Mouse (Mus musculus) heart, embryonic 13.5 days (tissue): ENCODE results near the gene Bckdhb. TPM values are rescaled to one million over a fixed set of nuclear protein-coding genes. Genes with fewer than 3 reads are reported as not detected.
A peak's percentile ranks its signal among the peaks of the same experiment; 100 is the strongest.
"Not testable (repeated sequence)": the region's sequence is repeated elsewhere in the genome, so short reads cannot be mapped to it uniquely, and the experiment has no call there.

Experiments
- ATAC-seq: fragments of 200-750 bp; cut with Nextera tagmentation; 2 replicates; pipeline ENCODE4 v1.8.0; 2017; ENCODE audit warnings: moderate TSS enrichment; ENCODE audit not compliant: insufficient number of reproducible peaks, low FRiP score, low TSS enrichment; ENCODE audit errors: extremely low read depth
- H3K27ac ChIP-seq: fragments of 300-500 bp; sonication (generic); replicated peaks from 2 replicates; pipeline ENCODE4 v1.5.1; 2015; ENCODE audit warnings: moderate library complexity, mild to moderate bottlenecking, inconsistent platforms
- H3K27me3 ChIP-seq: fragments of 300-500 bp; sonication (generic); replicated peaks from 2 replicates; pipeline ENCODE4 v1.6.1; 2015; ENCODE audit warnings: mild to moderate bottlenecking, inconsistent platforms
- H3K36me3 ChIP-seq: fragments of 300-500 bp; sonication (generic); 2 replicates; pipeline ENCODE4 v1.6.1; 2015; ENCODE audit warnings: mild to moderate bottlenecking, inconsistent platforms
- H3K4me1 ChIP-seq: fragments of 300-500 bp; sonication (generic); 2 replicates; pipeline ENCODE4 v1.6.1; 2015; ENCODE audit warnings: inconsistent platforms
- H3K4me2 ChIP-seq: fragments of 300-500 bp; sonication (generic); 2 replicates; pipeline ENCODE4 v1.6.1; 2015; ENCODE audit warnings: inconsistent platforms, mild to moderate bottlenecking, moderate library complexity
- H3K4me3 ChIP-seq: fragments of 300-500 bp; sonication (generic); 2 replicates; pipeline ENCODE4 v1.5.1; 2015; ENCODE audit warnings: moderate library complexity, mild to moderate bottlenecking, inconsistent platforms
- H3K9ac ChIP-seq: fragments of 300-500 bp; sonication (generic); 2 replicates; pipeline ENCODE4 v1.6.1; 2015; ENCODE audit warnings: inconsistent platforms, mild to moderate bottlenecking, moderate library complexity
- H3K9me3 ChIP-seq: fragments of 300-500 bp; sonication (generic); 2 replicates; pipeline ENCODE4 v1.6.1; 2016; ENCODE audit warnings: inconsistent platforms
- WGBS: fragments of 180-500 bp; shearing (Covaris S2); methylation state at CpG from one replicate; pipeline ENCODE4 v1.1.7; 2015; ENCODE audit warnings: mixed read lengths; 5-methylcytosine and 5-hydroxymethylcytosine counted together
- polyA plus RNA-seq: library from polyadenylated mRNA; unstranded; fragments of >200 nt; fragmentation: Nextera tagmentation; extraction: Ambion mirVana; gene quantifications from 2 replicates; pipeline ENCODE4 v1.2.1, GENCODE M21; 2015

Gene Bckdhb
- polyA plus RNA-seq, 1 experiment from 2014 or later = 43.3 TPM

DNA sequence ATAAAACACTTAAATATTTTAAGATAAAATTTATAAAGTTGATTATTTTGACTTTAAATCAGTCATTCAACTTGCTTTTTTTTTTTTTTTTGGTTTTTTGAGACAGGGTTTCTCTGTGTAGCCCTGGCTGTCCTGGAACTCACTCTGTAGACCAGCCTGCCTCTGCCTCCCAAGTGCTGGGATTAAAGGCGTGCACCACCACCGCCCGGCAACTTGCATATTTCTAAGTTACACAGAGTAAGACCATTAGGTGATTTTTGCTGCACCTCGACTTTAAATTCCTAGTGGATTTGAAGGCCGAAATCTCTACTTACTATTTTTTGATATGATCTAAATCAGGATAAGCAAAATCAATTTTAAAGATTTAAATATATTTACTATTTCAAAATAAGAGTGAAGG lies 589 bp upstream of the Bckdhb start:
- no peak overlapping the region for H3K9ac ChIP-seq
- WGBS = 88% methylated on average over 5 of the region's 5 CpGs
- ATAC-seq = no peak

GRCm38 (mm10) chr9:83925688-83926041 lies 720 bp downstream of the Bckdhb start:
- Histone ChIP-seq H3K27me3 (no peaks in the 10 kb centered on the region), H3K36me3 (no peaks in the 10 kb centered on the region), H3K9ac (peak overlapping the region; percentile 88), H3K27ac (no peak overlapping the region), H3K9me3 (no peaks in the 10 kb centered on the region), H3K4me3 (peak overlapping the region; percentile 87), H3K4me1 (peaks cover 7% of the 10 kb centered on the region), H3K4me2 (peak overlapping the region; percentile 86)
- no peak for ATAC-seq
- WGBS = 66% methylated on average over 4 of the region's 4 CpGs

More for the DNA sequence above, 589 bp upstream of the Bckdhb start:
- H3K36me3 ChIP-seq = no peaks in the 10 kb centered on the region
- peak overlapping the region; percentile 87 for H3K4me3 ChIP-seq
- peaks cover 7% of the 10 kb centered on the region for H3K4me1 ChIP-seq
- H3K27me3 ChIP-seq = no peaks in the 10 kb centered on the region
- H3K9me3 ChIP-seq = no peaks in the 10 kb centered on the region
- peak overlapping the region; percentile 86 for H3K4me2 ChIP-seq
- no peak overlapping the region for H3K27ac ChIP-seq

- no peak overlapping the region for H3K4me3 ChIP-seq
- no peaks in the 10 kb centered on the region for H3K9me3 ChIP-seq
- peaks cover 7% of the 10 kb centered on the region for H3K4me1 ChIP-seq
- no peak for ATAC-seq
- no peak overlapping the region for H3K4me2 ChIP-seq
- no peaks in the 10 kb centered on the region for H3K27me3 ChIP-seq
- no peak overlapping the region for H3K27ac ChIP-seq
- H3K36me3 ChIP-seq = no peaks in the 10 kb centered on the region
- no peak overlapping the region for H3K9ac ChIP-seq
- WGBS = 82% methylated on average over 5 of the region's 5 CpGs
These were observed 1.4 kb downstream of the Bckdhb start for GRCm38 (mm10) chr9:83926302-83926701.

- H3K4me1 ChIP-seq, H3K27ac ChIP-seq, H3K9ac ChIP-seq, H3K9me3 ChIP-seq, ATAC-seq, H3K4me3 ChIP-seq, H3K36me3 ChIP-seq, H3K27me3 ChIP-seq, H3K4me2 ChIP-seq: not testable (repeated sequence)
These were observed 14.6 kb downstream of the Bckdhb start for GRCm38 (mm10) chr9:83939501-83939900.

DNA sequence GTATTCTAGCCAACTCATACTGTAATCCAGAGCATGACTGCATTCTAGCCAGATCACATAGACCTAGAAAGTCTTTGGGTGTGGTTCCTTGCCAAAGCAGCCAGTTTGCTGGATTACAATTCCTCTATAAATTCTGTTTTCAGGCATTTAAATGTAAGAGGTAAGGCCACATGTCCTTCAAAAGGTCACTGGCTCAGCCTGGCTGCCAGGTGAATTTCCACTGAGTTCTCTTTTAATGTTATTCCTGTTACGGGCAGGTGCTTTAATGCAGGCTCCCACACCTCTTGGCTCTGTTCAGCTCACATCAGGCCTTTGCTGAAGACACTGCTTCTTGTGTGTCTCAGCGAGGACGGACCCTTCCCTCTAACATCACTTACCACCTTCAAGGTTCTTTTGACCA lies 15.1 kb downstream of the Bckdhb start:
- H3K4me1 ChIP-seq = no peaks in the 10 kb centered on the region
- H3K4me2 ChIP-seq = no peak overlapping the region
- no peak overlapping the region for H3K4me3 ChIP-seq
- 90% methylated on average over 3 of the region's 3 CpGs for WGBS
- H3K9ac ChIP-seq = no peak overlapping the region
- ATAC-seq = no peak
- H3K27ac ChIP-seq = no peak overlapping the region
- H3K36me3 ChIP-seq = peaks cover 5% of the 10 kb centered on the region
- H3K27me3 ChIP-seq = no peaks in the 10 kb centered on the region
- no peaks in the 10 kb centered on the region; the same call in 1 of the 2 replicates for H3K9me3 ChIP-seq

DNA sequence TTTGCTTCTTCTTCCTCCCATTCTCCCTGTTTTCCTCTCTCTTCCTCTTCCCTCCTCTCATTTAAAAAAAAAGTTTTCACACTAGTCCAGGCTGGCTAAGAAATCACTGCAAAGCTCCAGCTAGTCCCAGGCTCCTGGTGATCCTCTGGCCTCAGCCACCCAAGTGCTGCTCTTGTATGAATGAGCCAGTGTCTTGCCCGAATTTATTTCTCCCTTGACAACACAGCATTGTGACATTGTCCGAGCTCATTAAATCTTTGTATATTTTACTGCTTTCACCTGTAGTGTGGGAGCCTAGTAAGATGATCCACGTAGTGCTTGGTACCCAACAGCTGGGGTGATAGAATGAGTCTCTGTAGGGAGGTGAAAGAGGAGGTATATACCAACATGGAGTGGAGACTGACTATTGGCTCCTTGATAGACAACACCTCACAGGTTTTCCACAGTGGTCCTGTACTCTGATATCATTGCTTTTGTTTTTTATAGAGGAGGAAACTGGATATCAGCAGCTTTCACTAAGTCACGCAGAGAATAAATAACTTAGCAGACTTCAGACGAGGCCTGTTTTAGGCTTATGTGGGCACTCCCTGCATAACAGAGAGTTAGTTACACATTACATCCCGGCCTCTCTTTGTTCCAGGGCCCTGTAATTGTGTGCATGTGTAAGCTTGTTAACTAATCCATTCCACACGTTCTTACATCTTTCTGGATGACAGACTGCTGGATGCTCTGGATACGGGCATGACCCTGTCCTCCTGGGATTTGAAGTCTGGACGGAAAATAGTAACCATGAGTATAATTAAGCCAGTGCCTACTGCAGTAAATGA lies 15.8 kb downstream of the Bckdhb start:
- no peak overlapping the region for H3K27ac ChIP-seq
- 81% methylated on average over 9 of the region's 9 CpGs for WGBS
- no peak for ATAC-seq

GRCm38 (mm10) chr9:83951336-83951735 lies 26.4 kb downstream of the Bckdhb start:
- no peak overlapping the region for H3K4me2 ChIP-seq
- no peak overlapping the region for H3K27ac ChIP-seq
- peaks cover 9% of the 10 kb centered on the region for H3K36me3 ChIP-seq
- H3K4me1 ChIP-seq = no peaks in the 10 kb centered on the region
- ATAC-seq = no peak
- 74% methylated on average over 4 of the region's 4 CpGs for WGBS
- no peak overlapping the region for H3K9ac ChIP-seq
- no peaks in the 10 kb centered on the region for H3K27me3 ChIP-seq
- no peaks in the 10 kb centered on the region for H3K9me3 ChIP-seq
- H3K4me3 ChIP-seq = no peak overlapping the region

More for the DNA sequence above, 15.8 kb downstream of the Bckdhb start:
- peaks cover 5% of the 10 kb centered on the region for H3K36me3 ChIP-seq
- no peaks in the 10 kb centered on the region for H3K4me1 ChIP-seq
- no peak overlapping the region for H3K4me3 ChIP-seq
- H3K4me2 ChIP-seq = no peak overlapping the region
- H3K27me3 ChIP-seq = no peaks in the 10 kb centered on the region
- H3K9ac ChIP-seq = no peak overlapping the region
- no peaks in the 10 kb centered on the region; the same call in 1 of the 2 replicates for H3K9me3 ChIP-seq

- no peak for ATAC-seq
- WGBS = 47% methylated on average over 15 of the region's 15 CpGs
These were observed 31.8 kb downstream of the Bckdhb start for GRCm38 (mm10) chr9:83956632-83957314.

DNA sequence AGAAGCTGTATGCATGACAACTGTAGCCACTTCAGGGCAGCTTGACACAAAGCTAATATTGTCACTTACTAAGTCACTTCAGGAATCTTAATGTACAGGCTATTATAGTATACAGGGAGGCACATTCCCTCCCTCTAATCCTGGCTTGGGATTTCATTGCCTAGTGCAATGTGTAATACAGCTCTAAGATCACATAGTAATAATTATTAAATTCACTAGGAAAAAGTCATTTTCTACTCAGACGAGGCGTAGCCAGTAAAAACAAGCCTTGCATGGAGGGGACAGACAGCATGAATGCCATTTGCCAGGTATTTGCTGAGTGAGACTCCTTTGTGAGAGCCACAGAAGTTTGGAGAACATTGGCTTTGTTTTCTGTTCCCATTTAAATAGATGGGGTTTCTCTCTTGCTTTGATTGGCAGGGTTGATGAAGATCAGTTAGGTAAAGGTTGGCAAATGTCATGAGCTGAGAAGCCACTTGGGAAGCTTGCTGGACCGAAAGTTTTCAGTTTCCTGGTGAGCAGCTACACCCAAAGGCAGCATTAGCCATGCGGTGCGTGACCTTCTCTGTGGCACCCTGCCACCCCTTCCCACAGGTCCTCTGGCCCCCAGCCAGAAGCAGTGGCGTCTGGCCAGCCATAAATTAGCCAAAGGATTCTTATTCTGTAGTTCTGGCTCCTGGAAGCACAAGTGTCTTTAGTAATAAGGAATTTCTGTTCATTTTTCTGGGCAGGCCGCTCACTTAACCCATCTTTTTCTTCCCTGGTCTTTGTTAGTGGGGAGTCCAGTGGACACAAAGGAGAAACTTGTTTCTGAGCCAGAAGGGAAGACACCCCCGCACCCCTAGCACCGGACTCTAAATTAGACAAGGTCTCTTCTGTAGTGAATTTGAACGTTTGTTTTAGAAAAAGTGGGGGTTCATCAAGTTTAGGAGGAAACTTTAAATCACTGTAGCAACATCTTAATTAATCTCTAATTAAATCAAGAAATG lies 37.4 kb downstream of the Bckdhb start:
- Histone ChIP-seq H3K4me3 (no peak overlapping the region), H3K4me1 (peaks cover 23% of the 10 kb centered on the region), H3K4me2 (no peak overlapping the region), H3K27ac (0 out of 2 replicates have a peak overlapping the region, but pooled peaks have one; percentile 24), H3K27me3 (no peaks in the 10 kb centered on the region), H3K9me3 (no peaks in the 10 kb centered on the region), H3K36me3 (peaks cover 4% of the 10 kb centered on the region; the same call in 1 of the 2 replicates), H3K9ac (no peak overlapping the region)
- WGBS = 55% methylated on average over 10 of the region's 10 CpGs
- ATAC-seq = no peak

More at GRCm38 (mm10) chr9:83956632-83957314, 31.8 kb downstream of the Bckdhb start:
- Histone ChIP-seq H3K36me3 (peaks cover 14% of the 10 kb centered on the region), H3K27me3 (no peaks in the 10 kb centered on the region), H3K4me2 (no peak overlapping the region), H3K27ac (no peak overlapping the region), H3K4me3 (no peak overlapping the region), H3K9me3 (no peaks in the 10 kb centered on the region), H3K4me1 (peaks cover 3% of the 10 kb centered on the region; the same call in 1 of the 2 replicates), H3K9ac (peak overlapping the region; percentile 47; the same call in 1 of the 2 replicates)

- WGBS = 81% methylated on average over 10 of the region's 10 CpGs
- no peak for ATAC-seq
- Histone ChIP-seq H3K27ac (0 out of 2 replicates have a peak overlapping the region, but pooled peaks have one; percentile 60), H3K4me2 (no peak overlapping the region), H3K36me3 (peaks cover 4% of the 10 kb centered on the region; the same call in 1 of the 2 replicates), H3K9ac (no peak overlapping the region), H3K27me3 (no peaks in the 10 kb centered on the region), H3K9me3 (no peaks in the 10 kb centered on the region), H3K4me3 (no peak overlapping the region), H3K4me1 (peaks cover 23% of the 10 kb centered on the region)
These were observed 38.4 kb downstream of the Bckdhb start for GRCm38 (mm10) chr9:83963296-83963695.

DNA sequence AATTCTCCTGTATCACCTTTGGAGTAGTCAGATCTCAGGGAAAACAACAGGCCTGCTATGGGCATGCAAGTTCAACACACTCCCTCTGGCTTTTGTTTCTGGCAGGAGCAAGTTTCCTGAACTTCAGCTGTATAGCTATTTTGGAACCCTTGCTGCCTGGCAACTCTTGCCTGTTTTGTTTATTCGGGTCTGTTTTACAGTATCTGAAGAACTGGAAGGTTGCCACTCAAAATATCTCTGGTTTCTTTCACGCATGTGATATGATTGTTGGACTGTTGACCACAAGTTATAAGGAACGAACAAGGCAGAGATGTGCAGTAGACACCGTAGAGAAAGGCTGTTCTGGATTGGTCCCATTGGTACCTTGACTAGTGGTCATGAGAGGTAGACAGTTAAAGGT lies 39.4 kb downstream of the Bckdhb start:
- peaks cover 4% of the 10 kb centered on the region; the same call in 1 of the 2 replicates for H3K36me3 ChIP-seq
- no peak overlapping the region for H3K4me3 ChIP-seq
- WGBS = 48% methylated on average over 4 of the region's 4 CpGs
- no peak; the same call in 1 of the 2 replicates for ATAC-seq
- H3K9me3 ChIP-seq = no peaks in the 10 kb centered on the region
- H3K4me2 ChIP-seq = no peak overlapping the region
- peaks cover 23% of the 10 kb centered on the region for H3K4me1 ChIP-seq
- H3K27ac ChIP-seq = peak overlapping the region; percentile 60
- no peaks in the 10 kb centered on the region for H3K27me3 ChIP-seq
- no peak overlapping the region for H3K9ac ChIP-seq
